Mouse (Mus musculus) liver, postnatal 0 days (tissue): Measurements from ENCODE around the gene Slc6a6.

Source experiments
- CTCF ChIP-seq: sonication (generic); IDR thresholded peaks from 2 replicates; pipeline ENCODE4 v1.5.1; 2016; ENCODE audit warnings: antibody characterized with exemption, low read depth
- EP300 ChIP-seq: IDR thresholded peaks from 2 replicates; pipeline ENCODE4 v1.6.1; 2016; ENCODE audit warnings: antibody characterized with exemption, low read depth, mild to moderate bottlenecking

- TF ChIP-seq CTCF (no peak), EP300 (no peak)
Measured at GRCm38 (mm10) chr6:91693301-91693886, 9.5 kb downstream of the Slc6a6 start.
